Mouse (Mus musculus) E14TG2a.4 (cell line): ENCODE measurements around the gene Eef1akmt2.

Source experiments
- CTCF ChIP-seq: conservative IDR thresholded peaks from 2 replicates; pipeline ENCODE4 v1.5.1; 2014; ENCODE audit warnings: low read length
- POU5F1 ChIP-seq: IDR thresholded peaks from 2 replicates; pipeline ENCODE4 v1.6.1; 2014; ENCODE audit warnings: low read length, borderline replicate concordance

DNA sequence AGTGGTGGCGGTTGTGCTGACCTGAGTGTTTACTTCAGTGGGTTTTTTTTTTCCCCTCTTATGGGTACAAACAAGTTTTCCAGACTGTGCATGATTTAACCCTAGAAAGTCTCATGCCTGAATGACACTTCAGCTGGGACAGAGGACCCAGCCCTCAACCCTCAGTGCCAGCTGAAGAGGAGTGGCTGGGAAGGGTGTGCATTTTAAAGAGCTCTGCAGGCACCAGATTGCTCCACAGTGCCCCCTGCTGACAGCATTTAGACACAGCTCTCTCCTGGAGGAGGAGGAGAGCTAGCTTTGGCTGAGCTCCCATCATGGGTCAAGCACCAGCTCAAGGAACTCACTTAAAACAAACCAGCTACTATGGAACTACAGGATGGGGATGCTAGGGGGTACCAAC, 41.6 kb downstream of the Eef1akmt2 start:
- peak; percentile 83 for TF ChIP-seq CTCF
- TF ChIP-seq POU5F1 = no peak
